Mouse (Mus musculus): ENCODE measurements around the gene Ripply3.

DNA sequence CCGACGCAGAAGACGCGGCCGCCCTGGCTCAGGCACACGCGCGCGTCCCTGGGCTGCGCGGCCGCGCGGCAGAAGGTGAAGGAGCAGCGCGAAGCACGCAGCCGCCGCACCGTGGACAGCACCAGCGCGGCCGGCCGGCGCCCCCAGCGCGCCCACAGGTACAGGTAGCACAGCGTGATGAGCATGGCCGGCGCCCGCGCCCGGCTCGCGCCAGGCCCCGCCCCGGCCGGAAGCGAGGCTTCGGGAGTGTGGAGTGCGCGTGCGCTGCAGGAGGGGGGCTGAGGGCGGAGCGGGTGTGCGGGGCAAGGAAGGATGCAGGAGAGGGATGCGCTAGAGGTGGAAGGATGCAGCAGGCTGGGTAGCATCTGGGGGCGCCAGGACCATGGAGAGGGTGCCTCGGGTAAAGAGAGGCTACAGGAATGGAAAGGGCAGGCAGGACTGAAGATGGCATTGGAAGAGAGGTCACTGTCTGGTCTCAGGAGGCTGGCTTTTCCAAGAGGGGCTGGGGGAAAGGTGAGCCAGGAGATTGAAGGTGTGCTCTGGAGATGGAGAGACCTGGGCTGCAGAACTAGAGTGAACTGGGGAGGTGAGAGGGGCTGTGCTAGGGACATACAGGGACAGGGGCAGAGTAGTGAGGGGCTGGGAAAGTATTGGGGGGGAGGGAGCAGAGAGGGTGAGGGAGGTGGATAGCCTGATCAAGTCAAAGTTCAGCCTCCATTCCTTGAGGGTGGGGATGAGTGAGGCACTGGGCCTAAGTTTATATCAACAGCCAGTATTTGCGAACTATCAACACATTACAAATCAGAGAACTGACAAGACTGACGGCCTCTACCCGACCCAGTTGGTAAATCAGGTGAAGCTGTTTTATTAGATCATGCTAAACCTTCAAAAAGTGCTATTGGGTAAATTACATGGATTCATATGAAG lies 37.9 kb upstream of the Ripply3 start:
- TF ChIP-seq CTCF (IDR thresholded peaks at IDR 0.05; ENCODE audit: borderline replicate concordance, insufficient read depth, low read depth, low read length) (no peak), POLR2A (IDR thresholded peaks at IDR 0.05; ENCODE audit: borderline replicate concordance, insufficient read depth, low read length) (peak; percentile 98)

Data from cerebellum, adult 2 months (tissue).